Mouse (Mus musculus) midbrain, embryonic 15.5 days (tissue): ENCODE results near the gene Rhbdf2. TPM values are rescaled to one million over a fixed set of nuclear protein-coding genes. Genes with fewer than 3 reads are reported as not detected.
"Not testable (repeated sequence)": the region's sequence is repeated elsewhere in the genome, so short reads cannot be mapped to it uniquely, and the experiment has no call there.

ENCODE experiments used
- ATAC-seq: fragments of 200-750 bp; cut with Nextera tagmentation; replicated peaks from 2 replicates; pipeline ENCODE4 v1.8.0; 2017; ENCODE audit warnings: moderate TSS enrichment
- H3K27ac ChIP-seq: fragments of 300-500 bp; sonication (generic); 2 replicates; pipeline ENCODE4 v1.5.1; 2015; ENCODE audit warnings: mild to moderate bottlenecking, inconsistent platforms
- H3K27me3 ChIP-seq: fragments of 300-500 bp; sonication (generic); replicated peaks from 2 replicates; pipeline ENCODE4 v1.6.1; 2015; ENCODE audit warnings: inconsistent platforms
- H3K36me3 ChIP-seq: fragments of 300-500 bp; sonication (generic); replicated peaks from 2 replicates; pipeline ENCODE4 v1.6.1; 2015; ENCODE audit warnings: inconsistent platforms
- H3K4me1 ChIP-seq: fragments of 300-500 bp; sonication (generic); 2 replicates; pipeline ENCODE4 v1.6.1; 2015; ENCODE audit warnings: inconsistent platforms
- H3K4me2 ChIP-seq: fragments of 300-500 bp; sonication (generic); 2 replicates; pipeline ENCODE4 v1.6.1; 2015; ENCODE audit warnings: inconsistent platforms, mild to moderate bottlenecking, moderate library complexity
- H3K4me3 ChIP-seq: fragments of 300-500 bp; sonication (generic); 2 replicates; pipeline ENCODE4 v1.5.1; 2015; ENCODE audit warnings: mild to moderate bottlenecking, inconsistent platforms
- H3K9ac ChIP-seq: fragments of 300-500 bp; sonication (generic); 2 replicates; pipeline ENCODE4 v1.6.1; 2015; ENCODE audit warnings: mild to moderate bottlenecking, inconsistent platforms
- H3K9me3 ChIP-seq: fragments of 300-500 bp; sonication (generic); 2 replicates; pipeline ENCODE4 v1.6.1; 2016; ENCODE audit warnings: inconsistent platforms
- WGBS: fragments of 180-500 bp; shearing (Covaris S2); methylation state at CpG from one replicate; pipeline ENCODE4 v1.1.7; 2015; ENCODE audit warnings: mixed read lengths; 5-methylcytosine and 5-hydroxymethylcytosine counted together
- polyA plus RNA-seq: library from polyadenylated mRNA; unstranded; fragments of >200 nt; fragmentation: Nextera tagmentation; extraction: Ambion mirVana; gene quantifications from 2 replicates; pipeline ENCODE4 v1.2.1, GENCODE M21; 2015

The Rhbdf2 gene
- polyA plus RNA-seq, 1 experiment from 2014 or later, result 0.83 TPM

- WGBS, result 32% methylated on average over 9 of the region's 9 CpGs
Measured at GRCm38 (mm10) chr11:116620073-116620472, 6.7 kb downstream of the Rhbdf2 start.

GRCm38 (mm10) chr11:116619561-116619960 lies 7.3 kb downstream of the Rhbdf2 start:
- WGBS, result 79% methylated on average over 8 of the region's 8 CpGs
- no peak for ATAC-seq
- Histone ChIP-seq H3K4me3 (no peak overlapping the region), H3K36me3 (no peaks in the 10 kb centered on the region), H3K4me2 (no peak overlapping the region), H3K27ac (no peak overlapping the region), H3K9me3 (no peaks in the 10 kb centered on the region), H3K27me3 (peaks cover 23% of the 10 kb centered on the region), H3K9ac (no peak overlapping the region), H3K4me1 (peaks cover 10% of the 10 kb centered on the region)

More at GRCm38 (mm10) chr11:116620073-116620472, 6.7 kb downstream of the Rhbdf2 start:
- H3K9ac ChIP-seq, result no peak overlapping the region
- H3K27me3 ChIP-seq, result peaks cover 28% of the 10 kb centered on the region
- no peaks in the 10 kb centered on the region for H3K9me3 ChIP-seq
- no peak overlapping the region for H3K27ac ChIP-seq
- ATAC-seq, result no peak
- H3K36me3 ChIP-seq, result no peaks in the 10 kb centered on the region
- H3K4me1 ChIP-seq, result peaks cover 11% of the 10 kb centered on the region
- no peak overlapping the region for H3K4me3 ChIP-seq
- H3K4me2 ChIP-seq, result no peak overlapping the region

DNA sequence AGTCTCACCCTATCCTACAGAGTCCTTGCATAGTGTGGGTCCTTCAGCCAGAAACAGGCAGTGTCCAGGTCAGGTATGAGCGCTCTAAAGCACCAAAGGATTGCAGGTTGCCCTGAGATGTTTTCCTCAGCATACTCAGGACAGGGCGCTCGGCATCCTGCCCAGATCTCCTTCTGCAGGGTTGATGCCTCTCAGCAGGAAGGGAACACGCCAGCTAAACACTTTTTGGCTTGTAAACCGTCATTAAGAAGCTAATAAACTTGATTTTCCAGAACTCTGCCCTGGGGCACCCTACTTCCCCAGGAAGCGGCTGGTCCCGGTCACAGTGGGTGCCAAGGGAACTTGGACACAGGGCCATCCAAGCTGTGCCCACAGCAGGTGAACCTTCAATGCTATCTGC lies 7.7 kb downstream of the Rhbdf2 start:
- no peaks in the 10 kb centered on the region for H3K36me3 ChIP-seq
- no peak overlapping the region for H3K27ac ChIP-seq
- no peak overlapping the region for H3K4me3 ChIP-seq
- H3K9ac ChIP-seq, result no peak overlapping the region
- no peak overlapping the region for H3K4me2 ChIP-seq
- no peaks in the 10 kb centered on the region for H3K9me3 ChIP-seq
- peaks cover 19% of the 10 kb centered on the region for H3K27me3 ChIP-seq
- WGBS, result 89% methylated on average over 7 of the region's 7 CpGs
- no peak for ATAC-seq
- peaks cover 6% of the 10 kb centered on the region for H3K4me1 ChIP-seq

DNA sequence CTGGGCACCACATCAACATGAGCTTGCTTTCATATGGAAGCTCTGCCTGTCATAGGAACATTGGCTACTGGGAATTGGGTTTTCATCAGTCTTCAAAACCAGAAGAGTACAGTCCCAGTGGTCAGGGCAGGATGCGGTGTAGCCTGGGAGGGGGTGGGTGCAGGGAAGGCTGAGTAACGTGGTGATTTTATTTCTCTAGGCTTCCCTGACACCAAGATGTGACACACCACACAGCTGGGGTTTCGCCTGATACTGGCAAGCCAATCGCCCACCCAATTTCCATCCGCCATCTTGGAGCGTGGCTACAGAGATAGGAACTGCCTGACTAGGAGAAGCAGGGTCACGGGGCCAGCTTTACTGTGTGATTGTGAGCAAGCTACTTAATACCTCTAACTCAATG lies 8.2 kb downstream of the Rhbdf2 start:
- H3K27me3 ChIP-seq, result peaks cover 14% of the 10 kb centered on the region
- 91% methylated on average over 7 of the region's 7 CpGs for WGBS
- no peak for ATAC-seq
- H3K27ac ChIP-seq, result no peak overlapping the region
- no peaks in the 10 kb centered on the region for H3K9me3 ChIP-seq
- H3K4me3 ChIP-seq, result no peak overlapping the region
- no peak overlapping the region for H3K4me2 ChIP-seq
- H3K36me3 ChIP-seq, result no peaks in the 10 kb centered on the region
- H3K4me1 ChIP-seq, result peaks cover 2% of the 10 kb centered on the region
- no peak overlapping the region for H3K9ac ChIP-seq

DNA sequence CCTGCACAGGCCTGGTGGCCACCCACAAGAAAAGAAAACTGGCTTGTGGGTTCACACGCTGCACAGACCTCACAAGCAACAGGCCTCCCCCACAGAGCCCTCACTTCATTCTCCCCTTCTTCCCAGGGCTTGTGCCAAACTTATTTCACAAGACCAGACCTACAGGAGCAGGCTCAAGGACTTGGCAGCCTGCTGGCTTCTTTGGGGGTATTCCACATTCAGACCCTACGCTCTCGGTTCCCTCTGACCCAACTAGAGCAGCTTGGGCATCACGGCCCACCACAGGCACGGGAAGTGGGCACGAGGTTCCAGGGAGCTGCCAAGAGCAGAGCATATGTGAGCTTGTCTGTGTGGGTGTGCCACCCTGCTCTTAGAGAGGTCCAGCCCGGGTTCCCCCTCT lies 9.2 kb downstream of the Rhbdf2 start:
- H3K36me3 ChIP-seq, result no peaks in the 10 kb centered on the region
- 93% methylated on average over 7 of the region's 7 CpGs for WGBS
- no peak for ATAC-seq

GRCm38 (mm10) chr11:116616438-116617118 lies 10.2 kb downstream of the Rhbdf2 start:
- no peak for ATAC-seq
- Histone ChIP-seq H3K36me3 (no peaks in the 10 kb centered on the region), H3K4me3 (no peak overlapping the region), H3K27me3 (no peaks in the 10 kb centered on the region), H3K9ac (no peak overlapping the region), H3K27ac (no peak overlapping the region), H3K4me1 (no peaks in the 10 kb centered on the region; the same call in 1 of the 2 replicates), H3K9me3 (no peaks in the 10 kb centered on the region), H3K4me2 (no peak overlapping the region)
- 78% methylated on average over 10 of the region's 10 CpGs for WGBS

More for the DNA sequence above, 9.2 kb downstream of the Rhbdf2 start:
- no peaks in the 10 kb centered on the region; the same call in 1 of the 2 replicates for H3K4me1 ChIP-seq
- H3K27me3 ChIP-seq, result peaks cover 5% of the 10 kb centered on the region
- no peak overlapping the region for H3K27ac ChIP-seq
- H3K9ac ChIP-seq, result no peak overlapping the region
- H3K4me3 ChIP-seq, result no peak overlapping the region
- no peaks in the 10 kb centered on the region for H3K9me3 ChIP-seq
- no peak overlapping the region for H3K4me2 ChIP-seq

DNA sequence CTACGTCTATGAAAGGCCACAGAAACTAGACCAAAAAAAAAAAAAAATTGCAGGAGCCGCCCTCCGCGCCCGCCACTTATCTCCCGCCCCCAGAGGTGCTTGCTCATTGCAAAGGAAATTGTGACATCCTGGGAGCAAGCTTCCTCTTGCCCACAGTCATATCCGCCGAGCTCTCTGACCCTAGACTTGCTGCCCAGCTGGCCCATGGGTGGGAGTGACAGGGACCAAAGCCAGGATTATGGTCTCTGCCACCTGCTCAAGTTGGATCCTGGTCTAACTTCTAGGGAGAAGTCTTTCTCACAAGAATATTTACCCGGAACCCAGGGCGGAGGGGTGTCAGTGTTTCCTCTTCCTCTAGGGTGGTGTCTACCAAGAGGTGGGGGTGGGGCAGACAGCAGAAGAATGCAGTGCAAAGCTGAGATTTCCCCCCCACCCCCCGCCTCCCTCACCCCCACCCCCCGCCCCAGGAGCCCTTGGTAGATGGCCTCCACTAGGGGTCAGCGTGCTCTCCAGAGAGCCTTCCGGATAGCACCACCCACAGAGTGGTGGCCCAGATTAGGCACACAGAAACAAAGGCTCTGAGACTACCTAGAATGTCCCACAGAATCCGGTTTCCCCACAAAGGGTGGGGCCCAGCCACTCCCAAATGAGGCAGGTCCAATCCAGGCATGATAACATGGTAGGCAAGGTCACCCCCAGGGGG lies 10.9 kb downstream of the Rhbdf2 start:
- H3K9ac ChIP-seq, result no peak overlapping the region
- H3K4me1 ChIP-seq, result no peaks in the 10 kb centered on the region; the same call in 1 of the 2 replicates
- 55% methylated on average over 15 of the region's 15 CpGs for WGBS
- H3K9me3 ChIP-seq, result no peaks in the 10 kb centered on the region
- ATAC-seq, result no peak
- H3K27ac ChIP-seq, result no peak overlapping the region
- no peak overlapping the region for H3K4me2 ChIP-seq
- H3K36me3 ChIP-seq, result no peaks in the 10 kb centered on the region
- H3K27me3 ChIP-seq, result no peaks in the 10 kb centered on the region
- H3K4me3 ChIP-seq, result no peak overlapping the region

- H3K9ac ChIP-seq, result no peak overlapping the region
- H3K27ac ChIP-seq, result no peak overlapping the region
- H3K9me3 ChIP-seq, result no peaks in the 10 kb centered on the region
- H3K4me1 ChIP-seq, result no peaks in the 10 kb centered on the region
- no peak overlapping the region for H3K4me2 ChIP-seq
- no peak for ATAC-seq
- H3K4me3 ChIP-seq, result no peak overlapping the region
- H3K36me3 ChIP-seq, result no peaks in the 10 kb centered on the region
- WGBS, result 92% methylated on average over 6 of the region's 6 CpGs
- H3K27me3 ChIP-seq, result no peaks in the 10 kb centered on the region
Measured at GRCm38 (mm10) chr11:116613234-116613633, 13.6 kb downstream of the Rhbdf2 start.

- H3K27ac ChIP-seq, result no peak overlapping the region
- no peak for ATAC-seq
- H3K4me2 ChIP-seq, result no peak overlapping the region
- H3K27me3 ChIP-seq, result no peaks in the 10 kb centered on the region
- H3K36me3 ChIP-seq, result no peaks in the 10 kb centered on the region
- no peaks in the 10 kb centered on the region for H3K9me3 ChIP-seq
- no peak overlapping the region for H3K9ac ChIP-seq
- WGBS, result 86% methylated on average over 1 of the region's 1 CpGs
- H3K4me3 ChIP-seq, result no peak overlapping the region
- H3K4me1 ChIP-seq, result no peaks in the 10 kb centered on the region
Measured at GRCm38 (mm10) chr11:116612554-116612953, 14.3 kb downstream of the Rhbdf2 start.

DNA sequence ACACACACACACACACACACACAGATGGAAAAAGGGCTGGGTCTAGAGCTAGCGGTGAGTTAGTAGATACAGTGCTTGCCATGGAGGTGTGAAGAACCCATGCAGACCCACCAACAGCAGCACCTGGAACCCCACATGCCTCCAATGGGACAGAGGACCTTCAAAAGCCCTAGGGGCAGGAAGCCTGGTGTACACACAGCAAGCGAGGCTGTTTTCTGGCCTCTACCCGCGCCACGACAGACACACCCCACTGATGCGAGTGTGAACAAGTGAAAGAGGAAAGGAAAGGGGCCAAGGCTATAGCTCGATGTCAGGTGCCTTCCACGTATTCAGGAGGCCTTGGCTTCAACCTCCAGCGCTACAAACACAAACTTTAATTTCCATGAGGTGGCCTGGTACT lies 14.9 kb downstream of the Rhbdf2 start:
- H3K27me3 ChIP-seq, result no peaks in the 10 kb centered on the region
- no peaks in the 10 kb centered on the region for H3K4me1 ChIP-seq
- WGBS, result 93% methylated on average over 9 of the region's 9 CpGs
- H3K9ac ChIP-seq, result no peak overlapping the region
- no peak overlapping the region for H3K4me2 ChIP-seq
- H3K27ac ChIP-seq, result no peak overlapping the region
- H3K36me3 ChIP-seq, result no peaks in the 10 kb centered on the region
- H3K9me3 ChIP-seq, result no peaks in the 10 kb centered on the region
- ATAC-seq, result no peak
- no peak overlapping the region for H3K4me3 ChIP-seq

- not testable (repeated sequence) for ATAC-seq, H3K4me2 ChIP-seq, H3K9me3 ChIP-seq, H3K9ac ChIP-seq, H3K4me1 ChIP-seq, H3K27ac ChIP-seq, H3K4me3 ChIP-seq, H3K36me3 ChIP-seq, H3K27me3 ChIP-seq
- 91% methylated on average over 9 of the region's 9 CpGs for WGBS
Measured at GRCm38 (mm10) chr11:116611168-116611567, 15.7 kb downstream of the Rhbdf2 start.

- H3K4me1 ChIP-seq, result no peaks in the 10 kb centered on the region
- 87% methylated on average over 15 of the region's 15 CpGs for WGBS
- no peak overlapping the region for H3K9ac ChIP-seq
- no peaks in the 10 kb centered on the region for H3K27me3 ChIP-seq
- no peak overlapping the region for H3K27ac ChIP-seq
- ATAC-seq, result no peak
- H3K36me3 ChIP-seq, result no peaks in the 10 kb centered on the region
- no peaks in the 10 kb centered on the region for H3K9me3 ChIP-seq
- H3K4me3 ChIP-seq, result no peak overlapping the region
- no peak overlapping the region for H3K4me2 ChIP-seq
Measured at GRCm38 (mm10) chr11:116609965-116610630, 16.7 kb downstream of the Rhbdf2 start.
